ENCODE assay signal across 9 mouse cellular contexts in the genomic region with DNA sequence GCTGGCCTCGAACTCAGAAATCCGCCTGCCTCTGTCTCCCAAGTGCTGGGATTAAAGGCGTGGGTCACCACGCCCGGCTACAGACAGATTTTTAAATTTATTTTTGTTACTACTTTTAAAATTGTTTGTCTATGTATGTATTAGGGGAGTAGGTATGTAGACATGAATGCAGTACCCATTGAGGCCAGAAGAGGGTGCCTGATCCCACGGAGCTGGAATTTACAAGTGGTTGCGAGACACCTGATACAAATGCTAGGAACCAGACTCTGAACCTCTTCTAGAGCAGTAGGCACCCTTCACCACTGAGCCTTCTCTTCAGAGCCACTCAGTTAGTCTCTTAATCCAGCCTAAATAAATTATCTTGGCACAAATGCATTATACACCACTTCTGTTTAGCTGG.
A peak's percentile ranks its signal among the peaks of the same experiment; 100 is the strongest.
DNase-seq lines count a peak whose midpoint lies in the region; ATAC-seq lines count a peak whose summit lies in the region.
"Had no signal": no experiment of that assay in that cellular context is flagged by ENCODE, and none has a peak within 500 bp of the region (broad histone marks: within the 10 kb centered on the region; RNA-seq: fewer than 3 reads in every experiment).

No protein-coding gene starts in this region.

- peaks cover 5% of the 10 kb centered on the region; the same call in 1 of the 2 replicates for H3K4me1 ChIP-seq in neural tube, embryonic 15.5 days

- WGBS in neural tube, embryonic 15.5 days = 85% methylated on average over 7 of the region's 7 CpGs

- no peak overlapping the region for H3K4me3 ChIP-seq in neural tube, embryonic 15.5 days (replicated peaks)

- no peaks in the 10 kb centered on the region for H3K27me3 ChIP-seq in neural tube, embryonic 15.5 days (replicated peaks)

- no peak for ATAC-seq in erythroblast, adult 5-6 weeks (replicated peaks; ENCODE audit: low FRiP score, poor library complexity, severe bottlenecking)
- no peak for ATAC-seq in neural tube, embryonic 15.5 days (ENCODE audit: low FRiP score)

- H3K36me3 ChIP-seq in neural tube, embryonic 15.5 days = no peaks in the 10 kb centered on the region

- no peak overlapping the region for H3K9ac ChIP-seq in neural tube, embryonic 15.5 days (replicated peaks)

- peak; percentile 47 for DNase-seq in kidney, adult 18-20 months
- DNase-seq in kidney, adult 11 months = no peak
- peak; percentile 83 for DNase-seq in ES-CJ7 (ENCODE audit: low read depth, low spot score)
- peak; percentile 68 for DNase-seq in induced T-regulatory cell, adult 2 months (ENCODE audit: low read depth)
- DNase-seq in naive thymus-derived CD4-positive, alpha-beta T cell, adult 2 months (ENCODE audit: low read depth) = peak; percentile 64
- DNase-seq in layer of hippocampus, adult 8-10 months (ENCODE audit: low spot score in 2 of 2) = no peak
- DNase-seq: adrenal gland, adult 2 months had no signal

- no peak overlapping the region for H3K4me2 ChIP-seq in neural tube, embryonic 15.5 days

- H3K9me3 ChIP-seq in neural tube, embryonic 15.5 days (replicated peaks) = no peaks in the 10 kb centered on the region

- H3K27ac ChIP-seq in neural tube, embryonic 15.5 days (replicated peaks) = no peak overlapping the region

Comparison
In these comparisons a context has a peak if more than half of its experiments do, and no peak if none do; other contexts are left out.
1. DNase-seq: peak in kidney, adult 18-20 months (single experiment), ES-CJ7 (single experiment), induced T-regulatory cell, adult 2 months (single experiment) and naive thymus-derived CD4-positive, alpha-beta T cell, adult 2 months (single experiment); none in kidney, adult 11 months (single experiment) and layer of hippocampus, adult 8-10 months (0 of 2).